Mouse (Mus musculus) kidney, adult 2 months (tissue): ENCODE data around the gene Abca16. TPM values are rescaled to one million over a fixed set of nuclear protein-coding genes. Genes with fewer than 3 reads are reported as not detected.
A peak's percentile ranks its signal among the peaks of the same experiment; 100 is the strongest.

Experiments
- DNase-seq: peaks from one replicate; pipeline ENCODE4 v3.0.0; 2021
- H3K27ac ChIP-seq: fragments of 200-500 bp; 2 replicates; pipeline ENCODE4 v1.5.1; 2012; ENCODE audit warnings: low read depth, low read length, control low read depth, inconsistent platforms; ENCODE audit not compliant: insufficient read depth
- H3K27me3 ChIP-seq: fragments of 200-500 bp; replicated peaks from 2 replicates; pipeline ENCODE4 v1.6.1; 2012; ENCODE audit warnings: mild to moderate bottlenecking, moderate library complexity, low read length, inconsistent platforms; ENCODE audit not compliant: control insufficient read depth, insufficient read depth
- H3K36me3 ChIP-seq: fragments of 200-500 bp; 2 replicates; pipeline ENCODE4 v1.6.1; 2012; ENCODE audit warnings: mild to moderate bottlenecking, moderate library complexity, low read length, inconsistent platforms; ENCODE audit not compliant: control insufficient read depth, insufficient read depth
- H3K4me1 ChIP-seq: fragments of 200-500 bp; 2 replicates; pipeline ENCODE4 v1.6.1; 2011; ENCODE audit warnings: low read length; ENCODE audit not compliant: control insufficient read depth, insufficient read depth
- H3K4me3 ChIP-seq: fragments of 200-500 bp; 2 replicates; pipeline ENCODE4 v1.5.1; 2011; ENCODE audit warnings: mild to moderate bottlenecking, low read depth, low read length, control low read depth; ENCODE audit not compliant: insufficient read depth
- CTCF ChIP-seq: fragments of 200-500 bp; conservative IDR thresholded peaks from 2 replicates; pipeline ENCODE4 v1.5.1; 2011; ENCODE audit warnings: low read depth, mild to moderate bottlenecking, control low read depth, low read length, moderate library complexity, mixed read lengths; ENCODE audit not compliant: insufficient read depth, insufficient read length
- POLR2A ChIP-seq: fragments of 200-500 bp; IDR thresholded peaks from one replicate; pipeline ENCODE4 v1.6.1; 2011; ENCODE audit warnings: low read depth, low read length, control low read depth
- WGBS: fragments of 180-500 bp; shearing (Covaris S2); methylation state at CpG from one replicate; pipeline ENCODE4 v1.1.7; 2018; 5-methylcytosine and 5-hydroxymethylcytosine counted together
- polyA plus RNA-seq: library from polyadenylated mRNA; depleted of rRNA; stranded (reverse); fragments of >200 nt; gene quantifications from 2 replicates; pipeline ENCODE4 v1.2.3, GENCODE M21; 2012; rRNA removed

Abca16 gene
- not detected in 2 replicates for polyA plus RNA-seq

GRCm38 (mm10) chr7:120409447-120409846, at the start of gene Abca16:
Gene Abca16 (plus strand): TSS chr7:120409647.
- H3K4me1 ChIP-seq = no peaks in the 10 kb centered on the region
- WGBS = 62% methylated on average over 10 of the region's 10 CpGs
- H3K4me3 ChIP-seq = no peak within 1 kb of the TSS
- no peak for DNase-seq
- no peaks in the 10 kb centered on the region for H3K36me3 ChIP-seq
- no peak within 1 kb of the TSS for H3K27ac ChIP-seq
- no peaks in the 10 kb centered on the region for H3K27me3 ChIP-seq
- TF ChIP-seq CTCF = no peak
- TF ChIP-seq POLR2A = no peak

DNA sequence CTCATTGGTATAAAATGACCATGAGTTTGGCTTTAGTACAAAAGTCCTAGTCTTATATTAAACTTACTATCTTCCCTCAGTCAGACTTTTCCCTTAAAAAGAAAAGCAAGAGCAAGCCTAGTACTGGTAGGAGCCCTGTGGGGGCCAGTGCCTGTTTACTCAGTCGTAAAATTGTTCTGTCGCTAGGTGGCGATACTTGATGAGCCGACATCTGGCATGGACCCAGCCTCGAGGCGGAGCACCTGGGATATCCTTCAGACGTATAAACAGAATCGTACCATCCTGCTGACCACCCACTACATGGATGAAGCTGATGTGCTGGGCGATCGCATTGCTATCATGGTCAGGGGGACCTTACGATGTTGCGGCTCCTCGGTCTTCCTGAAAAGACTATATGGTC, 48.3 kb upstream of the Abca16 start:
- Histone ChIP-seq H3K4me1 (no peaks in the 10 kb centered on the region), H3K27ac (no peak overlapping the region), H3K36me3 (no peaks in the 10 kb centered on the region), H3K4me3 (no peak overlapping the region), H3K27me3 (no peaks in the 10 kb centered on the region)
- WGBS = 40% methylated on average over 13 of the region's 13 CpGs
- TF ChIP-seq CTCF = 0 out of 2 replicates have a peak, but pooled peaks have one; percentile 23
- no peak for TF ChIP-seq POLR2A
- DNase-seq = no peak

- WGBS = 88% methylated on average over 1 of the region's 1 CpGs
- Histone ChIP-seq H3K4me1 (no peaks in the 10 kb centered on the region), H3K4me3 (no peak overlapping the region), H3K27me3 (no peaks in the 10 kb centered on the region), H3K27ac (no peak overlapping the region), H3K36me3 (no peaks in the 10 kb centered on the region)
- no peak for DNase-seq
- TF ChIP-seq POLR2A (no peak), CTCF (no peak)
Measured at GRCm38 (mm10) chr7:120412391-120412790, 2.9 kb downstream of the Abca16 start.

GRCm38 (mm10) chr7:120426625-120427024, 17.2 kb downstream of the Abca16 start:
- no peaks in the 10 kb centered on the region for H3K27me3 ChIP-seq
- DNase-seq = no peak
- no peak overlapping the region for H3K4me3 ChIP-seq
- WGBS = 18% methylated on average over 3 of the region's 3 CpGs
- no peak for TF ChIP-seq CTCF
- TF ChIP-seq POLR2A = no peak
- no peaks in the 10 kb centered on the region for H3K4me1 ChIP-seq
- H3K27ac ChIP-seq = no peak overlapping the region
- no peaks in the 10 kb centered on the region for H3K36me3 ChIP-seq

GRCm38 (mm10) chr7:120431464-120431863, 22.0 kb downstream of the Abca16 start:
- TF ChIP-seq POLR2A (no peak), CTCF (no peak)
- DNase-seq = no peak

GRCm38 (mm10) chr7:120503891-120504662, 94.6 kb downstream of the Abca16 start:
- H3K4me1 ChIP-seq = no peaks in the 10 kb centered on the region
- H3K27ac ChIP-seq = no peak overlapping the region
- TF ChIP-seq POLR2A (no peak), CTCF (no peak)
- H3K4me3 ChIP-seq = no peak overlapping the region
- H3K27me3 ChIP-seq = no peaks in the 10 kb centered on the region
- 8% methylated on average over 31 of the region's 31 CpGs for WGBS
- DNase-seq = no peak
- no peaks in the 10 kb centered on the region for H3K36me3 ChIP-seq

More at GRCm38 (mm10) chr7:120431464-120431863, 22.0 kb downstream of the Abca16 start:
- H3K4me1 ChIP-seq = no peaks in the 10 kb centered on the region
- H3K4me3 ChIP-seq = no peak overlapping the region
- H3K36me3 ChIP-seq = no peaks in the 10 kb centered on the region
- no peak overlapping the region for H3K27ac ChIP-seq
- H3K27me3 ChIP-seq = no peaks in the 10 kb centered on the region

- no peaks in the 10 kb centered on the region for H3K4me1 ChIP-seq
- no peak overlapping the region for H3K4me3 ChIP-seq
- H3K36me3 ChIP-seq = no peaks in the 10 kb centered on the region
- no peak for DNase-seq
- WGBS = 19% methylated on average over 5 of the region's 5 CpGs
- H3K27me3 ChIP-seq = no peaks in the 10 kb centered on the region
- no peak overlapping the region for H3K27ac ChIP-seq
- TF ChIP-seq CTCF = no peak
- TF ChIP-seq POLR2A = no peak
Measured at GRCm38 (mm10) chr7:120504663-120504979, 95.2 kb downstream of the Abca16 start.
